Mouse (Mus musculus) cortical plate, adult 2 months (tissue): ENCODE measurements around the gene Troap.

Experiments used
- CTCF ChIP-seq: fragments of 200-500 bp; IDR thresholded peaks from 2 replicates; pipeline ENCODE4 v1.5.1; 2011; ENCODE audit warnings: mild to moderate bottlenecking, control low read depth, low read length; ENCODE audit not compliant: insufficient read depth; ENCODE audit errors: extremely low read depth
- POLR2A ChIP-seq: fragments of 200-500 bp; IDR thresholded peaks from 2 replicates; pipeline ENCODE4 v1.6.1; 2011; ENCODE audit warnings: mild to moderate bottlenecking, low read length, control low read depth; ENCODE audit not compliant: insufficient read depth; ENCODE audit errors: extremely low read depth

- no peak for TF ChIP-seq CTCF
- no peak for TF ChIP-seq POLR2A
Measured at GRCm38 (mm10) chr15:99055040-99055439, 19.3 kb upstream of the Troap start, which contains the start of gene Prph.
